ENCODE assay signal across 26 mouse cellular contexts in genomic region chr13:44957049-44957448, GRCm38 (mm10).
"Had no signal": no experiment of that assay in that cellular context is flagged by ENCODE, and none has a peak within 500 bp of the region (broad histone marks: within the 10 kb centered on the region; RNA-seq: fewer than 3 reads in every experiment).

No protein-coding gene starts in this region.

- H3K27ac ChIP-seq: embryonic facial prominence, embryonic 10.5 days; embryonic facial prominence, embryonic 12.5 days; embryonic facial prominence, embryonic 13.5 days; embryonic facial prominence, embryonic 15.5 days; forebrain, embryonic 10.5 days; forebrain, embryonic 12.5 days; forebrain, embryonic 13.5 days; forebrain, embryonic 15.5 days; gastrocnemius, adult 2 months had no signal

- H3K4me3 ChIP-seq: embryonic facial prominence, embryonic 10.5 days; embryonic facial prominence, embryonic 12.5 days; embryonic facial prominence, embryonic 13.5 days; embryonic facial prominence, embryonic 15.5 days; erythroblast, embryonic 14.5 days; forebrain, embryonic 10.5 days; forebrain, embryonic 12.5 days; forebrain, embryonic 13.5 days; forebrain, embryonic 15.5 days; gastrocnemius, adult 2 months had no signal

- H3K9me3 ChIP-seq: embryonic facial prominence, embryonic 10.5 days; embryonic facial prominence, embryonic 12.5 days; embryonic facial prominence, embryonic 13.5 days; embryonic facial prominence, embryonic 15.5 days; forebrain, embryonic 13.5 days; forebrain, embryonic 15.5 days had no signal

- H3K36me3 ChIP-seq: embryonic facial prominence, embryonic 12.5 days; forebrain, embryonic 12.5 days; forebrain, embryonic 15.5 days had no signal

- H3K9ac ChIP-seq: embryonic facial prominence, embryonic 12.5 days; embryonic facial prominence, embryonic 13.5 days; embryonic facial prominence, embryonic 15.5 days; forebrain, embryonic 12.5 days; forebrain, embryonic 13.5 days; forebrain, embryonic 15.5 days; forebrain, postnatal 0 days had no signal

- DNase-seq: cerebellum, adult 2 months; cerebellum, adult 8-10 months; cerebellum, adult 9-10 months; cerebellum, adult 9-11 months; cerebellum, postnatal 10 days; cerebellum, postnatal 14 days; cerebellum, postnatal 25 days; cerebellum, postnatal 36 days; forebrain, postnatal 0 days; gastrocnemius, adult 2 months; gastrocnemius, postnatal 10 days; gastrocnemius, postnatal 14 days; gastrocnemius, postnatal 25 days; gastrocnemius, postnatal 36 days; heart, adult 18-20 months had no signal

- H3K27me3 ChIP-seq: embryonic facial prominence, embryonic 12.5 days; embryonic facial prominence, embryonic 13.5 days; embryonic facial prominence, embryonic 15.5 days; forebrain, embryonic 12.5 days; forebrain, embryonic 13.5 days; forebrain, embryonic 15.5 days had no signal

- ATAC-seq: forebrain, embryonic 13.5 days; forebrain, embryonic 14.5 days; forebrain, embryonic 15.5 days; forebrain, embryonic 16.5 days; forebrain, postnatal 0 days had no signal

- H3K4me2 ChIP-seq: embryonic facial prominence, embryonic 12.5 days; embryonic facial prominence, embryonic 13.5 days; embryonic facial prominence, embryonic 15.5 days; forebrain, embryonic 12.5 days; forebrain, embryonic 13.5 days; forebrain, embryonic 15.5 days had no signal
